Mouse (Mus musculus): ENCODE measurements around the gene S100a8. TPM values are rescaled to one million over a fixed set of nuclear protein-coding genes. Genes with fewer than 3 reads are reported as not detected.

S100a8 gene
- polyA plus RNA-seq (2012; rRNA removed): 2,991 and 4,044 TPM in 2 replicates

GRCm38 (mm10) chr3:90668846-90669245 is at the start of gene S100a8:
Gene S100a8, plus strand, starts transcription at chr3:90668978.

GRCm38 (mm10) chr3:90653717-90654116 is 15.1 kb upstream of the S100a8 start, which contains the start of gene S100a7a:
Gene S100a7a, plus strand, starts transcription at chr3:90654017.

GRCm38 (mm10) chr3:90695613-90696012 is 26.8 kb downstream of the S100a8 start, which contains the start of gene S100a9:
Gene S100a9, minus strand, starts transcription at chr3:90695721.

Other genes starting within 250 kb of the S100a8 start
- gene Ints3, start 235.4 kb upstream of the S100a8 start, polyA plus RNA-seq (2012; rRNA removed): 9.3 and 11.7 TPM in 2 replicates
- gene Npr1, start 203.1 kb upstream of the S100a8 start, polyA plus RNA-seq (2012; rRNA removed): 13.2 and 15.2 TPM in 2 replicates
- 24.2 and 24.3 TPM in 2 replicates for gene Ilf2, start 192.9 kb upstream of the S100a8 start, polyA plus RNA-seq (2012; rRNA removed)
- 10.8 and 11.4 TPM in 2 replicates for gene Snapin, start 177.9 kb upstream of the S100a8 start, polyA plus RNA-seq (2012; rRNA removed)
- 41.0 and 42.8 TPM in 2 replicates for gene Chtop, start 159.5 kb upstream of the S100a8 start, polyA plus RNA-seq (2012; rRNA removed)
- gene S100a1, start 154.6 kb upstream of the S100a8 start, polyA plus RNA-seq (2012; rRNA removed): 63.9 and 76.4 TPM in 2 replicates
- 20.9 and 23.5 TPM in 2 replicates for gene S100a13, start 154.5 kb upstream of the S100a8 start, polyA plus RNA-seq (2012; rRNA removed)
- 0.13 and 0.25 TPM in 2 replicates for gene S100a14, start 142.1 kb upstream of the S100a8 start, polyA plus RNA-seq (2012; rRNA removed)
- 21.5 and 26.1 TPM in 2 replicates for gene S100a16, start 131.7 kb upstream of the S100a8 start, polyA plus RNA-seq (2012; rRNA removed)
- gene S100a3, start 108.4 kb upstream of the S100a8 start, polyA plus RNA-seq (2012; rRNA removed): 0.12 and 0.13 TPM in 2 replicates
- not detected in 2 replicates for gene S100a2, start 78.7 kb upstream of the S100a8 start, polyA plus RNA-seq (2012; rRNA removed)
- gene Gm42674, start 67.1 kb upstream of the S100a8 start, polyA plus RNA-seq (2012; rRNA removed): not detected in 2 replicates
- gene S100a4, start 65.2 kb upstream of the S100a8 start, polyA plus RNA-seq (2012; rRNA removed): 3.9 and 6.9 TPM in 2 replicates
- not detected in 2 replicates for gene S100a5, start 60.5 kb upstream of the S100a8 start, polyA plus RNA-seq (2012; rRNA removed)
- gene S100a6, start 56.1 kb upstream of the S100a8 start, polyA plus RNA-seq (2012; rRNA removed): 33.0 and 39.2 TPM in 2 replicates
- 0.11 and 0.12 TPM in 2 replicates for gene S100a7a, start 15.0 kb upstream of the S100a8 start, polyA plus RNA-seq (2012; rRNA removed)
- gene S100a9, start 26.7 kb downstream of the S100a8 start, polyA plus RNA-seq (2012; rRNA removed): 4,014 and 5,626 TPM in 2 replicates
- 0.06 and 0.10 TPM in 2 replicates for gene Pglyrp4, start 57.9 kb downstream of the S100a8 start, polyA plus RNA-seq (2012; rRNA removed)
- not detected in 2 replicates for gene Gm5849, start 108.9 kb downstream of the S100a8 start, polyA plus RNA-seq (2012; rRNA removed)

Data from liver, embryonic 18 days (tissue).